Mouse (Mus musculus): ENCODE measurements around the gene Fbln5. TPM values are rescaled to one million over a fixed set of nuclear protein-coding genes. Genes with fewer than 3 reads are reported as not detected.

Gene Fbln5
- total RNA-seq (2014; fragmentation: Nextera tagmentation) (not detected in 2 replicates), total RNA-seq (2017) (0.12 and 0.22 TPM in 2 replicates), polyA plus RNA-seq (2012) (not detected in 2 replicates)

DNA sequence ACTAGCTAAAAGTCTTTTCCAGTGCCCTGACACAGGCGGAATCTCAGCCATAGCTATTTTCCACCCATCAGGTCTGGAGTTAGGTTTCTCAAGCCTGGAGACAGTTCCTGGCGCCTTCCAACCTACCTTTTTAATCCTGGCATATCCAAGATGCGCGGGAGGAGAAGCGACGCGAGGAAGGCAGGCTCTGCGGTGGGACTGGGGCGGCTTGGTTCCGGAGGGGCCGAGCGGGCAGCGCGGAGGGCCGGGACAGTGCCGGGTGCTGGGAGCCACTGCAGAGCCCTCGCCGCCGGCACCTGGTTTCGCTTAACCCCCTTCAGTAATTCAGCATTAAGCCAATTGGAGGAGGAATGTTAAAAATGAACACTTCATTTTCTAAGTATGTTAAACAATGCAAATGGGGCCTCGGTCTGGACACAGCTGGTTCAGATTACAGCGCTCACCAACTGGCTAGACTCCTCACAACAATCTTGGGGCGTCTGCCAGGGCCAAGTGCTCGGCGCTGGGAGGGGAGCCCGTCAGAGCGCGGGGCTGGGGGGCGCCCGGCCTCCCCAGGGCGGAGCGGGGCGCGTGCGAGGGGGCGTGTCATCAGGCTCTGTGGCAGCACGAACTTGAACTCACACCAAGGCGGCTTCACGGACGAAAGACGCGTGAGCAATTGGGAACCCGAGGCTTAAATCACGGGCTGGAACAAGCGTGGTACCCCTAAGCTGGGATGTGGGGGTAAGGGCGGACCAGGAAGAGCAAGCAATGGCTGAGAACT is at the start of gene Fbln5:
Gene Fbln5, minus strand, starts transcription at position 448 of the 763 bp plus-strand sequence.
- TF ChIP-seq CTCF (IDR thresholded peaks at IDR 0.05; ENCODE audit: low read depth, low read length) (no peak), GATA1 (IDR thresholded peaks at IDR 0.05; ENCODE audit: borderline replicate concordance, low read length) (no peak), GATA2 (IDR thresholded peaks at IDR 0.05; ENCODE audit: borderline replicate concordance, low read depth, low read length) (no peak), TAL1 (conservative IDR thresholded peaks at IDR 0.05; ENCODE audit: low read depth, low read length) (no peak), POLR2AphosphoS5 (IDR thresholded peaks at IDR 0.05; ENCODE audit: insufficient replicate concordance, low read depth, low read length) (no peak)
- DNase-seq (ENCODE audit: low spot score) (no peak), ATAC-seq (ENCODE audit: extremely low read depth, insufficient number of reproducible peaks, low FRiP score, poor library complexity, severe bottlenecking) (no peak)
- H3K36me3 ChIP-seq (replicated peaks) = no peaks in the 10 kb centered on the region
- H3K4me1 ChIP-seq (ENCODE audit: insufficient read depth, low read depth, low read length) = peaks cover 15% of the 10 kb centered on the region
- H3K27me3 ChIP-seq (ENCODE audit: insufficient read depth, low read length) = peaks cover 37% of the 10 kb centered on the region
- no peaks in the 10 kb centered on the region for H3K9me3 ChIP-seq (replicated peaks)
- no peak within 1 kb of the TSS for H3K4me3 ChIP-seq (ENCODE audit: low read depth, low read length)

DNA sequence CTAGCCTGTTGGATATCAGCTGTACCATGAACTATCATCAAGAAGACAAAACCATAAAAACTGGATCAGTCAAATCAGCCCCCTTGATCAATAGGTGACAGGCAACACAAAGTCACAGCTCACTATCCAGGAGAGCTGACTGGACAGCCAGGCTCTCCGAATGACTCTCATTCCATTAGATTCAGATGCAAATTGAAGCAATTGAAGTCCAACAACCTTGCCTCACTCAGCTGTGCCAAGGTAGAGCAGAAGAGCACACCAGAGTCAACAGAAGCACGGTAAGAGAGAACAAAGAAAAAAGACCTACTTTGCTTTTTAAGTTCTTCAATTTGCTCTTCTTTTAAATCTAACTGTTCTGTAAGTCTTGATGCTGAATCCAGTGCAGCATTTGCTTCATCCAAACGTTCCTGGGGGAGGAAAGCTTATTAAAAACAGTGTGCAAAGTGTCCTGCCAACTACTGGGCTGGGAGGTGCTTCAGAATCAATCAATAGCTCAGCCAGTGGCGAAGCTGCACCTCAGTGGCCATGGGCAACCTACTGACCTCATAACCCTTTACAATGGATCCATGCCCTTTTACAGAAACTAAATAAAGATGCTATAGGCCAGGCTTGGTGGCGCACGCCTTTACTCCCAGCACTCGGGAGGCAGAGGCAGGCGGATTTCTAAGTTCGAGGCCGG is 43.6 kb upstream of the Fbln5 start:
- no peak for TF ChIP-seq POLR2AphosphoS5 (IDR thresholded peaks at IDR 0.05; ENCODE audit: insufficient replicate concordance, low read depth, low read length)
- TF ChIP-seq TAL1 (conservative IDR thresholded peaks at IDR 0.05; ENCODE audit: low read depth, low read length) = no peak
- no peak for TF ChIP-seq GATA2 (IDR thresholded peaks at IDR 0.05; ENCODE audit: borderline replicate concordance, low read depth, low read length)
- TF ChIP-seq GATA1 (IDR thresholded peaks at IDR 0.05; ENCODE audit: borderline replicate concordance, low read length) = no peak
- TF ChIP-seq CTCF (IDR thresholded peaks at IDR 0.05; ENCODE audit: low read depth, low read length) = no peak
- no peaks in the 10 kb centered on the region for H3K9me3 ChIP-seq (replicated peaks)
- no peak overlapping the region for H3K4me3 ChIP-seq (ENCODE audit: low read depth, low read length)
- H3K27me3 ChIP-seq (ENCODE audit: insufficient read depth, low read length) = no peaks in the 10 kb centered on the region
- ATAC-seq (ENCODE audit: extremely low read depth, insufficient number of reproducible peaks, low FRiP score, poor library complexity, severe bottlenecking) (no peak), DNase-seq (ENCODE audit: low spot score) (no peak)
- peaks cover under 1% of the 10 kb centered on the region; the same call in 1 of the 2 replicates for H3K4me1 ChIP-seq (ENCODE audit: insufficient read depth, low read depth, low read length)
- H3K36me3 ChIP-seq (replicated peaks) = peaks cover 65% of the 10 kb centered on the region

DNA sequence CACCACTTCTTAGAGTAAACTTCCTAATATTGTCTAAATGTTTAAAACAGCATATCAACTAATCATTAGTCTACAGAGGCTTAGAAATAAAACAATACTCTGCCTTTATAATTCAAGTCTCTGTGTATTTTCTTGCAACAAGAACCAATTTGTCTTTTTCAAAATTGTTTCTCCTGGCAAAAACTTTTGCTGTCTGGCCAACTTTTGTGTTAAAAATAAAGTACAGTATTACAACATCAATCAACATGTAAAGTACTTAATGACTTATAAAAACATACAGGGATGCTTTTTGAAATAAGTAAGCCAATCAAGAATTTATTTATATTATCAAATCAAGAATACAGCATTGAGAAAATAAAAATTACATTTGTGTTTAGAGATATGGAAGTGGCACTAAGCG is 41.4 kb upstream of the Fbln5 start:
- Histone ChIP-seq H3K4me3 (ENCODE audit: low read depth, low read length) (no peak overlapping the region), H3K9me3 (replicated peaks) (no peaks in the 10 kb centered on the region), H3K4me1 (ENCODE audit: insufficient read depth, low read depth, low read length) (peaks cover 2% of the 10 kb centered on the region; the same call in 1 of the 2 replicates), H3K27me3 (ENCODE audit: insufficient read depth, low read length) (no peaks in the 10 kb centered on the region), H3K36me3 (replicated peaks) (peaks cover 64% of the 10 kb centered on the region)
- TF ChIP-seq GATA1 (IDR thresholded peaks at IDR 0.05; ENCODE audit: borderline replicate concordance, low read length) = no peak
- no peak for ATAC-seq (ENCODE audit: extremely low read depth, insufficient number of reproducible peaks, low FRiP score, poor library complexity, severe bottlenecking)
- DNase-seq (ENCODE audit: low spot score) = no peak

DNA sequence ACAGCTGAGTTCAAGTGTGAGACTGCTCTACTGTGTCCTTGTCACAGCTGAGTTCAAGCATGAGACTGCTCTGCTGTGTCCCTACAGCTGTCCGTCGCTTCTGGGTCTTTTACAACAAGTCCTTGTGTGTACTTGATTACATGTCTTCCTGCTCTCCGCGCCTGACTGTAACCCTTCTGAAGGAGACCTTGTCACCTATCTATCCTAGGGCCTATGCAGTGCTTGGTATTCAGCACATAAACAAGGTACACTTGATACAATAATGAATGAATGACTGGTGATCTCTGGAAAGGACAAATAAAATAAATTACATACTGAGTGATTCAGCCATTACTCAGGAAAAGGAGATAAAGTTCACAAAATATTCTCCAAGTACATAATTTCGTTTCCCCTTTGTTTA is 39.2 kb upstream of the Fbln5 start:
- Histone ChIP-seq H3K36me3 (replicated peaks) (peaks cover 72% of the 10 kb centered on the region), H3K4me1 (ENCODE audit: insufficient read depth, low read depth, low read length) (peaks cover 2% of the 10 kb centered on the region), H3K4me3 (ENCODE audit: low read depth, low read length) (no peak overlapping the region), H3K27me3 (ENCODE audit: insufficient read depth, low read length) (no peaks in the 10 kb centered on the region), H3K9me3 (replicated peaks) (no peaks in the 10 kb centered on the region)
- ATAC-seq (ENCODE audit: extremely low read depth, insufficient number of reproducible peaks, low FRiP score, poor library complexity, severe bottlenecking) = no peak
- TF ChIP-seq GATA2 (IDR thresholded peaks at IDR 0.05; ENCODE audit: borderline replicate concordance, low read depth, low read length) (no peak), CTCF (IDR thresholded peaks at IDR 0.05; ENCODE audit: low read depth, low read length) (no peak), TAL1 (conservative IDR thresholded peaks at IDR 0.05; ENCODE audit: low read depth, low read length) (no peak), POLR2AphosphoS5 (IDR thresholded peaks at IDR 0.05; ENCODE audit: insufficient replicate concordance, low read depth, low read length) (no peak), GATA1 (IDR thresholded peaks at IDR 0.05; ENCODE audit: borderline replicate concordance, low read length) (no peak)
- no peak for DNase-seq (ENCODE audit: low spot score)

DNA sequence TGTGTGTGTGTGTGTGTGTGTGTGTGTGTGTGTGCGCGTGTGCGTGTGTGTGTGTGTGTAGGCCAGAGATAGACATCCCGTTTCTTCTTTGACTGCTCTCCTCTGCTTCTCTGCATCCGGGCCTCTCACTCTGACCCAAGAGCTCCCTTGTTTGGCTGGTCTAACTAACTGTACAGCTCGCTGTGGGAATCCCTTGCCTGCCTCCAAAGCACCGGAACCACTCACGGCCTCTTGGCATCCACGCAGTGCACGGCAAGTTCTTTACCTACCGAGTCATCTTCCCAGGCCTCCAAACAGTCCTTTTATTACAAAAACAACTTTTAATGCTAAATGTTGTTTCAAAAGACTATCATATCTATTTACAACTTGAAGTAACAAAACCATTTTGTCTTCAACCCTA is 35.5 kb upstream of the Fbln5 start:
- TF ChIP-seq GATA1 (IDR thresholded peaks at IDR 0.05; ENCODE audit: borderline replicate concordance, low read length) (no peak), TAL1 (conservative IDR thresholded peaks at IDR 0.05; ENCODE audit: low read depth, low read length) (no peak), CTCF (IDR thresholded peaks at IDR 0.05; ENCODE audit: low read depth, low read length) (no peak), GATA2 (IDR thresholded peaks at IDR 0.05; ENCODE audit: borderline replicate concordance, low read depth, low read length) (no peak), POLR2AphosphoS5 (IDR thresholded peaks at IDR 0.05; ENCODE audit: insufficient replicate concordance, low read depth, low read length) (no peak)
- H3K9me3 ChIP-seq (replicated peaks) = no peaks in the 10 kb centered on the region
- no peak overlapping the region for H3K4me3 ChIP-seq (ENCODE audit: low read depth, low read length)
- H3K4me1 ChIP-seq (ENCODE audit: insufficient read depth, low read depth, low read length) = peaks cover 2% of the 10 kb centered on the region
- DNase-seq (ENCODE audit: low spot score) (no peak), ATAC-seq (ENCODE audit: extremely low read depth, insufficient number of reproducible peaks, low FRiP score, poor library complexity, severe bottlenecking) (no peak)
- H3K36me3 ChIP-seq (replicated peaks) = peaks cover 68% of the 10 kb centered on the region
- no peaks in the 10 kb centered on the region for H3K27me3 ChIP-seq (ENCODE audit: insufficient read depth, low read length)

DNA sequence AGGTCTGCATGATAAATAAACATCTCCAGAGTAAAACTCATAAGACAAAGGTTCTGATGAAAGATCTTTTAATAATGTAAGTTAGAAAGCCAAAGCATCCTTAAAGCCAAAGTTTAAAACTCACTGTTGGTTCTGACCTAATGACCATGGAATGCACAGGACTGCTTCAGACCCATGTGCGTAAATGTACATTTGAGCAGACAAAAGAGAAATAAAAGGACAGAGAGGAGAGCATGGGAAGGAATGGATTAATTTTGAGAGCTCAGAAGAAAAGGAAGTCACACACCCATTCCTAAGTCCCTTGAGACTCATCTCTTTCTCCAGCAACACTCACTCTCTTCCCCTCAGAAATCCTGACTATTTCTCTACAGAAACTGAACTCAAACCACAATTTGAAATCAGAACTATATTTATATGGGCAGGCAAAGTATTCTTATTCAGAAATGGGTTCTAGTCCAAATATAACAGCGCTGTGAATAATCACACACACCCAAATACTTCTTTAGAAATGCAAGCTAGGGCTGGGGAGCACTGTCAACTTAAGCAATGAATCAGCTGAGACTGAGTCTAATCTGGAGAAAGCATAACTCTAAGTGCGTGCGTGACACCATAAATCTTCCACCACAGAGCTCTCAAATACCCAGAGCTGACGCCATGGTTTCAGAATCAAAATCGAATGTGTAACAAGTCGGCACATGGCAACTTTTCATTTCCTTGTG is 33.1 kb upstream of the Fbln5 start:
- no peaks in the 10 kb centered on the region for H3K9me3 ChIP-seq (replicated peaks)
- no peak overlapping the region for H3K4me3 ChIP-seq (ENCODE audit: low read depth, low read length)
- H3K27me3 ChIP-seq (ENCODE audit: insufficient read depth, low read length) = no peaks in the 10 kb centered on the region
- H3K4me1 ChIP-seq (ENCODE audit: insufficient read depth, low read depth, low read length) = no peaks in the 10 kb centered on the region; the same call in 1 of the 2 replicates
- TF ChIP-seq CTCF (IDR thresholded peaks at IDR 0.05; ENCODE audit: low read depth, low read length) = no peak
- no peak for TF ChIP-seq GATA2 (IDR thresholded peaks at IDR 0.05; ENCODE audit: borderline replicate concordance, low read depth, low read length)
- no peak for TF ChIP-seq GATA1 (IDR thresholded peaks at IDR 0.05; ENCODE audit: borderline replicate concordance, low read length)
- TF ChIP-seq POLR2AphosphoS5 (IDR thresholded peaks at IDR 0.05; ENCODE audit: insufficient replicate concordance, low read depth, low read length) = no peak
- TF ChIP-seq TAL1 (conservative IDR thresholded peaks at IDR 0.05; ENCODE audit: low read depth, low read length) = no peak
- peaks cover 63% of the 10 kb centered on the region for H3K36me3 ChIP-seq (replicated peaks)
- DNase-seq (ENCODE audit: low spot score) = no peak
- no peak for ATAC-seq (ENCODE audit: extremely low read depth, insufficient number of reproducible peaks, low FRiP score, poor library complexity, severe bottlenecking)
